Mouse (Mus musculus) lung, adult 2 months (tissue): ENCODE data around the gene Gm45837. TPM values are rescaled to one million over a fixed set of nuclear protein-coding genes. Genes with fewer than 3 reads are reported as not detected.
A peak's percentile ranks its signal among the peaks of the same experiment; 100 is the strongest.

Experiments used
- DNase-seq: peaks from one replicate; pipeline ENCODE4 v3.0.0; 2022
- H3K4me1 ChIP-seq: fragments of 200-500 bp; 2 replicates; pipeline ENCODE4 v1.6.1; 2011; ENCODE audit warnings: low read length; ENCODE audit not compliant: control insufficient read depth, insufficient read depth
- H3K4me3 ChIP-seq: fragments of 200-500 bp; replicated peaks from 2 replicates; pipeline ENCODE3; 2011; ENCODE audit warnings: low read depth, mild to moderate bottlenecking, control low read depth, low read length; ENCODE audit errors: extremely low read depth
- CTCF ChIP-seq: fragments of 200-500 bp; IDR thresholded peaks from 2 replicates; pipeline ENCODE4 v1.5.1; 2011; ENCODE audit warnings: mild to moderate bottlenecking, low read length, control low read depth; ENCODE audit not compliant: insufficient read depth
- POLR2A ChIP-seq: fragments of 200-500 bp; IDR thresholded peaks from 2 replicates; pipeline ENCODE4 v1.6.1; 2011; ENCODE audit warnings: low read depth, mild to moderate bottlenecking, control low read depth, low read length, borderline replicate concordance; ENCODE audit errors: extremely low read depth
- WGBS: fragments of 180-500 bp; shearing (Covaris S2); methylation state at CpG from one replicate; pipeline ENCODE4 v1.1.7; 2018; 5-methylcytosine and 5-hydroxymethylcytosine counted together
- polyA plus RNA-seq: library from polyadenylated mRNA; depleted of rRNA; stranded (reverse); fragments of >200 nt; gene quantifications from 2 replicates; pipeline ENCODE4 v1.2.3, GENCODE M21; 2012

Gene Gm45837
- polyA plus RNA-seq, 1 experiment = 1.7 TPM

GRCm38 (mm10) chr7:101472598-101473558, 62.2 kb downstream of the Gm45837 start:
- WGBS = 48% methylated on average over 10 of the region's 10 CpGs
- TF ChIP-seq POLR2A (no peak), CTCF (no peak)
- DNase-seq = no peak
- Histone ChIP-seq H3K4me1 (no peaks in the 10 kb centered on the region), H3K4me3 (no peak overlapping the region)

GRCm38 (mm10) chr7:101474399-101474811, 63.7 kb downstream of the Gm45837 start:
- Histone ChIP-seq H3K4me3 (no peak overlapping the region), H3K4me1 (no peaks in the 10 kb centered on the region)
- peak; percentile 23 for DNase-seq
- TF ChIP-seq POLR2A (no peak), CTCF (no peak)
- WGBS = 57% methylated on average over 5 of the region's 5 CpGs

DNA sequence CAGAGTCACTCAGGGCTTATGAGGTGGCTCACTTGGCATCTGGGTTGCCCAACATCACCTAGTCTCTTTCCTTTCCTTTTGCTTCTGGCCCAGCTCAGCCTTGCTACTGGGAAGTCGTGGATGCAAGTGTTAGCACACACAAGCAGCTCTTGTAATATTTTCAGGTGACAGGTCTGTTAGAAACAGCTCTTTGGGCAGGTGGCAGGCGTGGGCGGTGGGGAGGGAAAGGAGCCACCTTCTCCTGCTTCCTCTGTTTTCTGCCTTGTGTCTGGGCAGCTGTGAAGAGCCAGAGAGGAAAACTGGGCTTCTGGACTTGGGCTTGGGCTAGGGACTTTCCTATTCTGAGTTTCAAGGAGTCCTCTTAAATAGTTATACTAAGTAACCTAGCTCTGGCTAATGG, 65.3 kb downstream of the Gm45837 start:
- TF ChIP-seq CTCF (no peak), POLR2A (no peak)
- no peak for DNase-seq
- H3K4me3 ChIP-seq = no peak overlapping the region
- WGBS = 71% methylated on average over 3 of the region's 3 CpGs
- H3K4me1 ChIP-seq = no peaks in the 10 kb centered on the region

- WGBS = 54% methylated on average over 4 of the region's 4 CpGs
- Histone ChIP-seq H3K4me1 (no peaks in the 10 kb centered on the region), H3K4me3 (no peak overlapping the region)
- TF ChIP-seq CTCF = no peak
- TF ChIP-seq POLR2A = no peak
- DNase-seq = no peak
These were observed 65.8 kb downstream of the Gm45837 start for GRCm38 (mm10) chr7:101476493-101476892.

DNA sequence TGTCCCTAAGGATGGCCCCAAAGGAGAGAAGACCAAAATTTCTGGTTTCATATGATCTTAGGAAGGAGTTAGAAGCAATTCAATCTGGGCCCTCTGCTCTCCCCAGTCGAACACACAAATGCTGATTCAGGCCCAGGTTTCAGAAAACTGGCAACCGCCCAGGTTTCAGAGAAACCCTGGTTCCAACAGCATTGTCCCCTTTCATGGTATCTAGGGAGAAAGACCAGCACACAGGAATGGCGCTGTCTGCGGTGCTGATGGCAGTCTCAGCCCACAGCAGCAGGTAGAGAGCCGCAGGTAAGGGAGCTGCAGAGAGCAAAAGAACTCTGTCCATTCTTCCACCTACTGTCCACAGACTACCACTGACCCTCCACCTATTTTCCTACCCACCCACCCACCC, 66.5 kb downstream of the Gm45837 start:
- no peak overlapping the region for H3K4me3 ChIP-seq
- 70% methylated on average over 5 of the region's 5 CpGs for WGBS
- no peak for DNase-seq
- TF ChIP-seq CTCF = no peak
- H3K4me1 ChIP-seq = no peaks in the 10 kb centered on the region

DNA sequence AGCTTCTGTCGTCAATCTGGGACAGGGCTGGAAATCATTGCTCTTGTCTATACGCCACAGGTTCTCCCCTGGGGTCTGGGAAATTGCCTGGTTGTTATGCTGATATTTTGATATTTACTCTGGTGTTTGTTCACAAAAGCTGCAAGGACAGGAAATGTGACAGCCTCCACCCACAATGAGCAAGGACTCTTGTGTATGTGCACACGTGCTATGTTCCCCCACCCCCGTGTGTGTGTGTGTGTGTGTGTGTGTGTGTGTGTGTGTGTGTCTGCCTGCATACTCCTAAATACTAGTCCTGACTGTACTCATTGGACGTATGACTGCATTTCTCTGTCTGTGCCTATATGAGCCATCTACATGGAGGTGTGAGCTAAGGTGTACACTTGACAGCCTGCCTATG, 67.4 kb downstream of the Gm45837 start:
- Histone ChIP-seq H3K4me3 (no peak overlapping the region), H3K4me1 (no peaks in the 10 kb centered on the region)
- 60% methylated on average over 5 of the region's 5 CpGs for WGBS
- no peak for DNase-seq
- TF ChIP-seq POLR2A (no peak), CTCF (no peak)

DNA sequence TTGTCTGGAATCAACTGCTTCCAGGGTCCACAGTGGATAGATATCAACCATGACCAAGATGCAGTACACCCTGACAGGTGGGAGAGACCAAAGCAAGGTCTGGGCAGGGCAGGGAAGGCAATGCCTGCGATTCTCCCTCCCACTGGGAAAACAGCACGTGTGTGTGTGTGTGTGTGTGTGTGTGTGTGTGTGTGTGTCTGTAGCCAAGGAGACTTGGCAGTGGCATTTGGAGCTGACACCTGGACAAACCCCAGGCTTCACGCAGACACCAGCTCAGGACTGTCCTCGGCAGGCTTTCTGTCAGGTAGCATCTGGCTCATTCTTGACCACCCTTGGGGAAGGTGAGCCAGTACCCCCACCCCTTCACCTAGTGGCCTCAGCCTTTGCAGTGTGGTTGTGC, 69.2 kb downstream of the Gm45837 start:
- 67% methylated on average over 4 of the region's 4 CpGs for WGBS
- H3K4me1 ChIP-seq = no peaks in the 10 kb centered on the region
- DNase-seq = no peak

GRCm38 (mm10) chr7:101480671-101481070, 70.0 kb downstream of the Gm45837 start:
- no peak overlapping the region for H3K4me3 ChIP-seq
- 58% methylated on average over 6 of the region's 6 CpGs for WGBS
- TF ChIP-seq POLR2A (no peak), CTCF (no peak)
- H3K4me1 ChIP-seq = no peaks in the 10 kb centered on the region
- DNase-seq = no peak

More for the DNA sequence above, 69.2 kb downstream of the Gm45837 start:
- H3K4me3 ChIP-seq = no peak overlapping the region
- TF ChIP-seq POLR2A = no peak

DNA sequence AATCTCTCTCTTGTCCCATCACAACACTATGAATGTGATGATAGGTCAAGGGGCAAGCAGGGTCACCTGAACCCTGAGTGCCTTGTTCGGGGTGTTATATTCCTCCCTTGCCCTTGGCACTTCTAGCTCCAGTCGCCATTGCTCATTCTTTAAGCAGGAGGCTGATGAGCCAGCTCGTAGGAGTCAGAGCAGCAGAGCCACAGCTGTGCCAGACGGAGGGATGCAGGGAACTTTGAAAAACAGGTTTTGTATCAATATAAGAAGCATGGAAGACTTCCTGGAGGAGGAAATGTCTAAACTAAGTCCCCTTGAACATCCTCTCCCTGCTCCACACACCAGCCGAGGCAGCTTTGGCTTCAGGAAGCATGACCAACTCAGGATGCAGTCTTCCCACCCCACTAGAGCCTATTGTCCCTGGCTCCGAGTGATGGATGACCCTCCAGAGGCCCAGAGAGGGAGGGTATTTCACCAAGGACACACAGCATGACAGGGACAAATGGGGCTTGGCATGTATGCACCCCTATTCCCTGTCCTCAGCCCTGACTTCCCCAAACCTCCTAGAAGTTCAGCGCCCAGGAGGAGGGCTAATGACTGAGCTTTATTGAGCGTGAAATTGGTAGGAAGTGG, 71.3 kb downstream of the Gm45837 start:
- 49% methylated on average over 8 of the region's 8 CpGs for WGBS
- Histone ChIP-seq H3K4me3 (no peak overlapping the region), H3K4me1 (no peaks in the 10 kb centered on the region)
- no peak for DNase-seq
- TF ChIP-seq CTCF = no peak
- TF ChIP-seq POLR2A = no peak

- TF ChIP-seq CTCF (no peak), POLR2A (no peak)
- 57% methylated on average over 9 of the region's 9 CpGs for WGBS
- DNase-seq = no peak
- H3K4me1 ChIP-seq = no peaks in the 10 kb centered on the region
- no peak overlapping the region for H3K4me3 ChIP-seq
These were observed 71.9 kb downstream of the Gm45837 start for GRCm38 (mm10) chr7:101482499-101483081.
